Mouse (Mus musculus) cerebellum, adult 2 months (tissue): ENCODE measurements around the gene Zfp277. TPM values are rescaled to one million over a fixed set of nuclear protein-coding genes. Genes with fewer than 3 reads are reported as not detected.

Source experiments
- DNase-seq, 2 experiments: peaks; one replicate each; pipeline ENCODE4 v3.0.0; 2021
- H3K27ac ChIP-seq: fragments of 200-500 bp; 2 replicates; pipeline ENCODE4 v1.5.1; 2012; ENCODE audit warnings: low read length, control low read depth, inconsistent platforms; ENCODE audit not compliant: insufficient read depth
- H3K27me3 ChIP-seq: fragments of 200-500 bp; 2 replicates; pipeline ENCODE4 v1.6.1; 2012; ENCODE audit warnings: inconsistent platforms, mild to moderate bottlenecking, low read length, moderate library complexity; ENCODE audit not compliant: control insufficient read depth, insufficient read depth
- H3K4me1 ChIP-seq: fragments of 200-500 bp; 2 replicates; pipeline ENCODE4 v1.6.1; 2011; ENCODE audit warnings: low read length; ENCODE audit not compliant: control insufficient read depth, insufficient read depth
- H3K4me3 ChIP-seq: fragments of 200-500 bp; replicated peaks from 2 replicates; pipeline ENCODE3; 2011; ENCODE audit warnings: mild to moderate bottlenecking, low read depth, low read length, control low read depth; ENCODE audit not compliant: insufficient read depth
- CTCF ChIP-seq: fragments of 200-500 bp; IDR thresholded peaks from 2 replicates; pipeline ENCODE4 v1.5.1; 2011; ENCODE audit warnings: low read depth, mild to moderate bottlenecking, control low read depth, low read length, moderate library complexity, borderline replicate concordance; ENCODE audit not compliant: insufficient read depth
- POLR2A ChIP-seq: fragments of 200-500 bp; IDR thresholded peaks from 2 replicates; pipeline ENCODE4 v1.6.1; 2011; ENCODE audit warnings: low read length, control low read depth, borderline replicate concordance; ENCODE audit not compliant: insufficient read depth
- WGBS: fragments of 180-500 bp; shearing (Covaris S2); methylation state at CpG from one replicate; pipeline ENCODE4 v1.1.7; 2018; 5-methylcytosine and 5-hydroxymethylcytosine counted together
- polyA plus RNA-seq: library from polyadenylated mRNA; depleted of rRNA; stranded (reverse); fragments of >200 nt; gene quantifications from 2 replicates; pipeline ENCODE4 v1.2.3, GENCODE M21; 2012

Zfp277 gene
- polyA plus RNA-seq, 1 experiment = 15.8 TPM

DNA sequence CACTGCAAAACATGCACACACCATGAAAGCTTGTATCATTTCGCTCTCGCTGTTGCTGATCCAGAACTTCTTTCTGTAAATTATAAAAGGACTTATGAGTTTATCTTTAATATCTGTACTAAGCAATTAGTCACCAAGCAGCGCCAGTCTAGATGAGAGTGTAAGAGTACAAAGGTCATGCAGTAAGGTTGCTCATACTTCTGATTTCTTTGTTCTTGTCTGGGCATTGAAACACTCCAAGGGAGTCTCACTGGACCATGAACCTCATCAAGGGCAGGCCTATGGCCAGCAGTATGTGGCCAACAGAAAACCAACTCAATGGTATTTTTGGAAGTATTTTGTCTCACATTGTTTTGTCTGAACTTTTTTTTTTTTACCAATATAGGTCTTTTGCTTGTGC is 110.4 kb downstream of the Zfp277 start:
- TF ChIP-seq CTCF (no peak), POLR2A (no peak)
- Histone ChIP-seq H3K4me3 (no peak overlapping the region), H3K4me1 (no peaks in the 10 kb centered on the region), H3K27ac (no peak overlapping the region), H3K27me3 (no peaks in the 10 kb centered on the region)
- DNase-seq = no peak
- 95% methylated on average over 3 of the region's 3 CpGs for WGBS

DNA sequence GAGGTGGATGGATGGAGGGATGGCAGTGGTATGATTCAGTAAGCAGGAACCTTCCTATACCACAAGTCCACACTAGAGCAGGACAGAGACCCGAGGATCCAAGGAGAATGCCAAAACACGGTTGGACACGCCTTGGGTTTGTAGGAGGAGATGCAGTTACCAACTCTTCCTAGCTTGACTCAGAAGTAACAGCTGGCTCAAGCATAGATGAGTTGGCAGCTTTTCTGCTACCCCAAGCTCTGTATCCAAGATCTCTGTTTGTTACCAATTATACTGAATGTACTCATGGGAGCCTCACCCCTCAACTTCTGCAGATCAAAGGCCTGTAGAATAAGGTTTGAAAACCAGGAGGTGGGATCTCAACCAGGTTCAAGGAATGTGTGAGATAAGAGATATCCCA is 114.2 kb downstream of the Zfp277 start:
- no peak for DNase-seq
- 79% methylated on average over 3 of the region's 3 CpGs for WGBS
- Histone ChIP-seq H3K4me1 (no peaks in the 10 kb centered on the region), H3K27me3 (no peaks in the 10 kb centered on the region), H3K27ac (no peak overlapping the region), H3K4me3 (no peak overlapping the region)
- TF ChIP-seq CTCF (no peak), POLR2A (no peak)

DNA sequence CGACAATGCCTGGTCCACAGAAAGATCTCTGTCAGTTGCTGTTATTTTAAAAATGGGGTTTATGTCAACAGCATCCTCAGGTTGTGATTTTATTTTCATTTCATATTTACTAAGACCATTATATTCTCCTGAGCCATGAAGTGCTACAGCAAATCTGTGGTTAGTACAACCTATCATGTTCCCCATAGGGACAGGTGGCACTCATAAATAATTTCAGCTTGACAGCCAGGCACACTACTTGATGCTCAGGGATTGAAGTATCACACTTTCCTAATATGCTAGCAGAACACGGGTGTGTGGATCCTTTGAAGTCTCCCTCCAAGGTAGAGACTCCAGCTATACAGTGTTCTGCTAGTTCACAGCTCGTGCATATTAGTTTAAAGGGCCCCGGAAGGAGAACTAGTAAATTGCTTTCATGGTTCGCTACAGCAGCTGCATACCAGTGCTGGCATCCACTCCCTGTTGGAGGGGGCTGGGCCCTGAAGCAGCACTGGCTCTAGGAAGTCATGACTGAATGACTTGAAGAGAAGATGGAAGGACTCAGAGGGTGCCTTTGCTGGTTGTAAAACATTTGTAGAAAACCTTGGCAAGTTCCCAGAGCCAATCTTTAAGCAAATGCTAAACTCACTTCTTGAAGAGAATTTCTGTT is 118.6 kb downstream of the Zfp277 start:
- Histone ChIP-seq H3K27me3 (no peaks in the 10 kb centered on the region), H3K27ac (no peak overlapping the region), H3K4me1 (no peaks in the 10 kb centered on the region), H3K4me3 (no peak overlapping the region)
- DNase-seq = no peak
- 67% methylated on average over 5 of the region's 5 CpGs for WGBS
- TF ChIP-seq POLR2A (no peak), CTCF (no peak)

DNA sequence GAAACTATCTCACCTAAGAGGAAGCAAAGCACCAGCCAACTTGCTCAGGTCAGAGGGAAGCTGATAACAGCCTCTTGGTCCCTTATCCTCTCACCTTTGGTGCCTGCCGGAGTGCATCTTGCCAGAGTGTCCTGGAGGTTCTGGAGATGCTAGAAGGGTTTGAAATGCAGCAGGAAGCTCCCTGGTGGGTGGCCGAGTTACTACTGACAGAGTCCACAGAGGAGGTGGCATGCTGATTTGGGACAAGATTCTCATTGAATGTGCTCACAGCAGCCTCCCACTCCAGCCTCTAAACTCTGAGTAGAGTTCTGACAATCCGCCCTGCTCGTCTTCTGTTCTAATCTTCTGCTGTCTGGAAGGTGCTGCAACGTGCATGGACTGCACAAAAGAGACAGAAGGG is 120.1 kb downstream of the Zfp277 start:
- no peak for DNase-seq
- Histone ChIP-seq H3K27ac (no peak overlapping the region), H3K27me3 (no peaks in the 10 kb centered on the region), H3K4me3 (no peak overlapping the region), H3K4me1 (no peaks in the 10 kb centered on the region)
- no peak for TF ChIP-seq POLR2A
- no peak for TF ChIP-seq CTCF
- 57% methylated on average over 5 of the region's 5 CpGs for WGBS

DNA sequence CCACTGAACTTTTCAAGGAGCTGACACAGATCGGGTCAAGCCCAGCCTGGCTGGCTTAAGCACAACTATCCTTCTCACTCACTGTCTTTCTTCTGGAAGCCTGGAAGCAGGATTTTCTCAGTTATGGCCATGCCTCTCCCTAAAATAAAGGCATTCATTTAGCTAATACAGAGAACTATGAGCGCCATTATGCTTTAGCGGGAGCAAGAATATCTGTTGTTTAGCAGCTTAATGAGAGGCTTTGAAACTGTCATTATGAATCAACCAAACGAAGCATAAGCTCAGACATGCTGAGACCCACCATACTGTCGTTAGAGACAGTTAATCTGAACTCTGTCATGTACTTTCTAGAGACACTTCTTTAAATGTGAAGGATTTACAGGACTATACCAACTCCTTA is 120.9 kb downstream of the Zfp277 start:
- Histone ChIP-seq H3K27ac (no peak overlapping the region), H3K4me1 (no peaks in the 10 kb centered on the region), H3K4me3 (no peak overlapping the region), H3K27me3 (no peaks in the 10 kb centered on the region)
- TF ChIP-seq CTCF = no peak
- no peak for TF ChIP-seq POLR2A
- no peak for DNase-seq
- WGBS = 36% methylated on average over 5 of the region's 5 CpGs

DNA sequence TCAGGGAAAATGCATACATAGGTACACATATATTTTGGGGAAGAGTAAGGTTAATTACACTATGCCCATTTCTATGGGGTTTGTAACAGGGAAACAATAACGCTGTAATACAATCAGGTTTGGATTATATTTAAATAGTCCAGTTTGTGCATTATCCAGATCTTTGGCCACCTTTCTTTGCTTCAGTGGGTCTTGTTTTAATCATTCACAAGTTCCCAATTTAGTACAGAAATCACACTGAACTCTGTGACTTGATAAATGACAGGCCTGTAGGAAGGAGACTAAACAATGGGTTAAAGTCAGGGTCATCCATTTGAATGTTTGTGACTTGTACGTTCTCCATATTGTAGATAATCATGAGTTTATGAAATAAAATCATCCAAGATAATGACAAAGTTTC is 130.6 kb downstream of the Zfp277 start:
- Histone ChIP-seq H3K4me1 (no peaks in the 10 kb centered on the region), H3K4me3 (no peak overlapping the region), H3K27me3 (no peaks in the 10 kb centered on the region), H3K27ac (no peak overlapping the region)
- no peak for TF ChIP-seq POLR2A
- no peak for TF ChIP-seq CTCF
- 95% methylated on average over 2 of the region's 2 CpGs for WGBS
- DNase-seq = no peak

DNA sequence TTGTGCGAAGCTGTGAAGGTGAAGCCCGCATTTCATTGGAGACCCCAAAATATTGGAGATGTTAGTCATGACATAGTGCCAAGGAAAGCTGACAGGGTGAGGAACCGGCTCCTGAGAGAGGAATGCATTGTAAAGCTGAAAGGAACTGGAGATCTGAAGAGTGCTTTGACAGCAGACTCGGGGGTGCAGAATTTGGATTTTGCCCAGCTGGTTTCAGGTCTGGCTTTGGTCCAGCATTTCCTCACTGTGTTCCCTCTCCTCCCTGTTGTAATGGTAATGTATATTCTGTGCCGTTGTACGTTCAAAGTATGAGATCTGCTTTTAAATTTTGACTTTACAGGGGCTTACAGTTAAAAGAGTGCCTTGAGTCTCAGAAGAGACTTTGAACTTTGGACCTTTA is 141.7 kb downstream of the Zfp277 start:
- Histone ChIP-seq H3K27ac (no peak overlapping the region), H3K4me1 (no peaks in the 10 kb centered on the region), H3K4me3 (no peak overlapping the region), H3K27me3 (no peaks in the 10 kb centered on the region)
- 33% methylated on average over 6 of the region's 6 CpGs for WGBS
- TF ChIP-seq POLR2A = no peak
- no peak for TF ChIP-seq CTCF
- DNase-seq = no peak

DNA sequence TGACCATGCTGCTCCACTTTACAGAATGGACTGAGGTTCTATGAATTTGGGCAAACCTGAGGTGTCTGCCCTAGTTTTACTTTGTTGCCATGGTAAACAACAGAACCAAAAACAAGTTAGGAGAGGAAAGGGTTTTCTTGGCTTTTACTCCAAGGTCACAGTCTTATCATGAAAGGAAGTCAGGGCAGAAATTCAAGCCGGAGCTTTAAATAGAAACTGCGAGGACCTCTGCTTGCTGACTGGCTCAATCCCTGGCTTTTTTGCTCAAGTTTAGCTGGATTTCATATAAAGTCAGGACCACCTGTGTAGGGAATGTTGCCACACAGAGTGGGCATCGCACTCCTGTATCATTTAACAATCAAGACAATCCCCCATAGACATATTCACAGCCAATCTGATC is 147.1 kb downstream of the Zfp277 start:
- no peaks in the 10 kb centered on the region for H3K4me1 ChIP-seq
- no peak overlapping the region for H3K27ac ChIP-seq
- H3K4me3 ChIP-seq = no peak overlapping the region
- no peak for DNase-seq
- no peaks in the 10 kb centered on the region for H3K27me3 ChIP-seq
- TF ChIP-seq POLR2A (no peak), CTCF (no peak)
- WGBS = 91% methylated on average over 3 of the region's 3 CpGs
